Mouse (Mus musculus): ENCODE data around the gene Lin28a.

DNA sequence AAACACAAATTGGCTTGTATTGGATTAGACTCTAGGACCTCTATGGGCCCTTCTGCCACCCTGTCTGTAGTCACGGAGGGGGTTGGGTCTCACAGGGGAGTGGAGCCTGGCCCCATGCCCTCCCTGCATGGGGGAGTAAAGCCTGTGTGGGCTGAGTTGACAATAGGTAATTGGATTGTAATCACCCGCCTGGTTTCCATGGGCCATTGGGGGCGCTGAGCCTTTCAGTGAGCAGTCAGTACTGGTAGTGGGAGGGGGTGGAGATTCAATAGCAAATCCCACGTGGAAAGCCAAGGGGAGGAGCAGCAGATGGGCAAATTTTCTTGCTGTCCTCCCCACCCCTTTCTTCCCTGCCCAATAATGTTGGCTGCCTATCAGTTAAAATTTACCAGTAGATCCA lies 48.4 kb downstream of the Lin28a start:
- TF ChIP-seq POLR2A (IDR thresholded peaks at IDR 0.05; ENCODE audit: insufficient read depth, low read depth, low read length) (no peak), CTCF (IDR thresholded peaks at IDR 0.05; ENCODE audit: insufficient read depth, low read depth, low read length) (no peak)
